Mouse (Mus musculus) liver, adult 2 months (tissue): ENCODE results near the gene Prima1. TPM values are rescaled to one million over a fixed set of nuclear protein-coding genes. Genes with fewer than 3 reads are reported as not detected.

Source experiments
- DNase-seq: peaks from one replicate; pipeline ENCODE4 v3.0.0-alpha.2; 2011; ENCODE audit warnings: low read depth, low spot score; ENCODE audit errors: extremely low read depth
- H3K27ac ChIP-seq: fragments of 200-500 bp; replicated peaks from 2 replicates; pipeline ENCODE4 v1.5.1; 2012; ENCODE audit warnings: low read depth, mild to moderate bottlenecking, control low read depth, inconsistent platforms, low read length; ENCODE audit not compliant: insufficient read depth
- H3K27me3 ChIP-seq: fragments of 200-500 bp; 2 replicates; pipeline ENCODE4 v1.6.1; 2012; ENCODE audit warnings: mild to moderate bottlenecking, moderate library complexity, low read length, inconsistent platforms; ENCODE audit not compliant: control insufficient read depth, insufficient read depth
- H3K36me3 ChIP-seq: fragments of 200-500 bp; 2 replicates; pipeline ENCODE4 v1.6.1; 2012; ENCODE audit warnings: low read length, inconsistent platforms; ENCODE audit not compliant: control insufficient read depth, insufficient read depth
- H3K4me1 ChIP-seq: fragments of 200-500 bp; 2 replicates; pipeline ENCODE4 v1.6.1; 2011; ENCODE audit warnings: low read length; ENCODE audit not compliant: control insufficient read depth, insufficient read depth
- H3K4me3 ChIP-seq: fragments of 200-500 bp; 2 replicates; pipeline ENCODE4 v1.5.1; 2011; ENCODE audit warnings: low read depth, mild to moderate bottlenecking, control low read depth, low read length, moderate library complexity; ENCODE audit not compliant: insufficient read depth
- H3K79me2 ChIP-seq: fragments of 200-500 bp; 2 replicates; pipeline ENCODE4 v1.6.1; 2012; ENCODE audit warnings: inconsistent platforms, mild to moderate bottlenecking, low read length, moderate library complexity; ENCODE audit not compliant: control insufficient read depth, insufficient read depth
- H3K9ac ChIP-seq: fragments of 200-500 bp; 2 replicates; pipeline ENCODE4 v1.6.1; 2012; ENCODE audit warnings: low read depth, mild to moderate bottlenecking, control low read depth, inconsistent platforms, low read length
- CTCF ChIP-seq: fragments of 200-500 bp; IDR thresholded peaks from 2 replicates; pipeline ENCODE4 v1.5.1; 2011; ENCODE audit warnings: low read depth, low read length, control low read depth
- POLR2A ChIP-seq: fragments of 200-500 bp; IDR thresholded peaks from 2 replicates; pipeline ENCODE4 v1.6.1; 2011; ENCODE audit warnings: low read length, control low read depth; ENCODE audit not compliant: insufficient read depth; ENCODE audit errors: extremely low read depth
- WGBS: fragments of 180-500 bp; shearing (Covaris S2); methylation state at CpG from one replicate; pipeline ENCODE4 v1.1.7; 2018; 5-methylcytosine and 5-hydroxymethylcytosine counted together
- polyA plus RNA-seq: library from polyadenylated mRNA; depleted of rRNA; stranded (reverse); fragments of >200 nt; gene quantifications from 2 replicates; pipeline ENCODE4 v1.2.3, GENCODE M21; 2012
- total RNA-seq: library from RNA; depleted of rRNA; stranded (reverse); fragments of >200 nt; gene quantifications from 2 replicates; pipeline ENCODE4 v1.2.3, GENCODE M21; 2014

Gene Prima1
- total and polyA plus RNA-seq, 2 experiments: not detected

DNA sequence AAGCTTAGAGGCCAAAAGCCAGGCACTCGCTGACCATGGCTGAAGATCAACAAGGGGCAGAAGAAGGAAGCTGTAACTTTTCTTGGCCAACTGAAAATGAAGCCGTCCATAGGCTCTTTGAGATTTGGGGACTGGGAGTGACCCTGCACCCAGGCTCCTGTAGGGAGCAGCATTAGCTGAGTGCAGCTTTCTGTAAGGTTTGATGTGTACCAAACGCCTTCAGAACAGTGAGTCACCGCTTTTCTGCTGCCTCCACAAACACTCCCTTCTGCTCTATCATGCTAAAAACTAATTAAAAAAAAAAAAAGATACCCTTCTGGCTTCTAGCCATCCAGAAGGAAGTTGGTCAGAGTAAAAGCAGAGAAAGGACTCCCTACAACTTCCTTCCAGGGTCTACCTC lies 34.5 kb upstream of the Prima1 start:
- Histone ChIP-seq H3K9ac (no peak overlapping the region), H3K4me1 (no peaks in the 10 kb centered on the region), H3K27me3 (no peaks in the 10 kb centered on the region), H3K27ac (no peak overlapping the region), H3K36me3 (no peaks in the 10 kb centered on the region), H3K79me2 (no peaks in the 10 kb centered on the region), H3K4me3 (no peak overlapping the region)
- TF ChIP-seq POLR2A (no peak), CTCF (no peak)
- DNase-seq: no peak
- 66% methylated on average over 4 of the region's 4 CpGs for WGBS

DNA sequence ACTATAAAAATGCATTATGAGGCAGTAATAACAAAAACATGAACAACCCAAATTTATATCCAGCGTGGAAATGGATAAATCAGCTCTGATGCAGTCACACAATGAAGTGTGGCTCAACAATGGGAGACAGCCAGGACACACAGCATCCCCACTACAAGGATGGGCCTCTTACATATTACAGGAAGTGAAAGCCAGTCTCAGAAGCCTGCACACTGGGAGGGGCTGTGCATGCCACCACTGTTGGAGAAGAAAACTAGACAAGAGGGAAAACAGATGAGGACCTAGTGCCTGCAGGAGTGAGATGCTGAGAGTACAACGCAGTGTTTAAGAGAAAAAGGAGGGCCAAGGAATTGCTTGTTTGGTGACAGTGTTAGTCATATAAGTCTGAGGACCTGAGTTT lies 31.8 kb upstream of the Prima1 start:
- Histone ChIP-seq H3K27me3 (no peaks in the 10 kb centered on the region), H3K4me3 (no peak overlapping the region), H3K79me2 (no peaks in the 10 kb centered on the region), H3K36me3 (no peaks in the 10 kb centered on the region), H3K9ac (no peak overlapping the region), H3K27ac (no peak overlapping the region), H3K4me1 (no peaks in the 10 kb centered on the region)
- 83% methylated on average over 2 of the region's 2 CpGs for WGBS
- TF ChIP-seq POLR2A (no peak), CTCF (no peak)
- DNase-seq: no peak

GRCm38 (mm10) chr12:103273051-103273450 lies 31.1 kb upstream of the Prima1 start:
- no peak overlapping the region for H3K4me3 ChIP-seq
- TF ChIP-seq CTCF (no peak), POLR2A (no peak)
- H3K4me1 ChIP-seq: no peaks in the 10 kb centered on the region
- H3K27me3 ChIP-seq: no peaks in the 10 kb centered on the region
- H3K79me2 ChIP-seq: no peaks in the 10 kb centered on the region
- H3K9ac ChIP-seq: no peak overlapping the region
- DNase-seq: no peak
- no peak overlapping the region for H3K27ac ChIP-seq
- 75% methylated on average over 6 of the region's 6 CpGs for WGBS
- H3K36me3 ChIP-seq: no peaks in the 10 kb centered on the region

- no peak for TF ChIP-seq POLR2A
- no peak for TF ChIP-seq CTCF
- WGBS: 90% methylated on average over 3 of the region's 3 CpGs
Measured at GRCm38 (mm10) chr12:103272176-103272575, 30.2 kb upstream of the Prima1 start.

GRCm38 (mm10) chr12:103266605-103267004 lies 24.7 kb upstream of the Prima1 start:
- no peak for DNase-seq
- WGBS: 61% methylated on average over 3 of the region's 3 CpGs

More at GRCm38 (mm10) chr12:103272176-103272575, 30.2 kb upstream of the Prima1 start:
- Histone ChIP-seq H3K79me2 (no peaks in the 10 kb centered on the region), H3K4me3 (no peak overlapping the region), H3K36me3 (no peaks in the 10 kb centered on the region), H3K4me1 (no peaks in the 10 kb centered on the region), H3K9ac (no peak overlapping the region), H3K27ac (no peak overlapping the region), H3K27me3 (no peaks in the 10 kb centered on the region)
- no peak for DNase-seq

DNA sequence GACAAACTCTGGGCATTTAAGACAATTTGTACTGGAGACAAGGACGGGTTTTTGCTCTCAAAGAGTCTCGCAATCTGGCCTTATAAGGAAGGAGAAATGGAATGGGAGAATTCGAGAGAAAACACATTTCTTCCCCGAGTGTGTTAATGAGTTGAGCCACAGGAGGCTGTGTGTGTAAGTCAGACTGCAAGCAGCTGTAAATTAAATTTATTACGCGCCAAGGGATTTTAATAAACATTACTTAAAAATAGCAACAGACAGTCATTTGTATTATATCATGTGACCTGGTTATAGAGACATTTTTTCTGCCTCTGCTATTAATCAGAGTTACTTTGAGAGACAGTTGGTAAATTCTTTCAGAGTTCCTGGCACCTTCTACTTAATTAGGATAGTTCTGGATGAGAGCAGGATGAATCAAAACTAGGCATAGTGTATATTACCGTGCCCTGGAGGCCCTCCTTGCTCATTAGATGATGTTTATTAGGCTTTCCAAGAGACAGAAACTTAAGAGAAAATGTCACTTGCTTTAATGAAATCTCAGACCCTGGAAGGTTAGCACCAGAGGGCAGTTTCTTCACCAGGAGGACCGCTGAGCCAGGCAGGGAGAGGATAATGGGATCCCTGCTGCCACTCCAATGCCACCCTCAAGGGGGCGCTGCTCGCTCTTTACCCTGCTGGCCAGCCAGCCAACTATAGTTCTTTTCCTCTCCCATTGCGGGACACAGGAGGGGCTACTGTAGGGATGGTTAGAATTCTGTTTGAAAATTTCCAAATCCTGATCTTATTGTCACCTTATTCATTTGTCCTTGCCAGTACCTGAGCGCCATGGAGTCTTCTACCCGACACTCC lies 20.3 kb upstream of the Prima1 start:
- no peaks in the 10 kb centered on the region for H3K79me2 ChIP-seq
- H3K9ac ChIP-seq: no peak overlapping the region
- TF ChIP-seq POLR2A (no peak), CTCF (peak; percentile 93)
- H3K27ac ChIP-seq: no peak overlapping the region
- no peaks in the 10 kb centered on the region for H3K27me3 ChIP-seq
- DNase-seq: peak; percentile 10
- no peak overlapping the region for H3K4me3 ChIP-seq
- no peaks in the 10 kb centered on the region for H3K4me1 ChIP-seq
- no peaks in the 10 kb centered on the region for H3K36me3 ChIP-seq
- 61% methylated on average over 13 of the region's 13 CpGs for WGBS

More at GRCm38 (mm10) chr12:103266605-103267004, 24.7 kb upstream of the Prima1 start:
- Histone ChIP-seq H3K9ac (no peak overlapping the region), H3K27ac (no peak overlapping the region), H3K36me3 (no peaks in the 10 kb centered on the region), H3K4me3 (no peak overlapping the region), H3K27me3 (no peaks in the 10 kb centered on the region), H3K79me2 (no peaks in the 10 kb centered on the region), H3K4me1 (no peaks in the 10 kb centered on the region)
- no peak for TF ChIP-seq CTCF
- TF ChIP-seq POLR2A: no peak
